Mouse (Mus musculus): Measurements from ENCODE around the gene Zfpm1.
A peak's percentile ranks its signal among the peaks of the same experiment; 100 is the strongest.

The Zfpm1 gene

GRCm38 (mm10) chr8:122282035-122282358, at the start of gene Zfpm1:
Gene Zfpm1, plus strand, starts transcription at chr8:122282141.
- no peak for DNase-seq (ENCODE audit: low read depth)

GRCm38 (mm10) chr8:122234055-122234454, 47.9 kb upstream of the Zfpm1 start:
- DNase-seq (ENCODE audit: low read depth), result no peak

GRCm38 (mm10) chr8:122236521-122236920, 45.4 kb upstream of the Zfpm1 start:
- DNase-seq (ENCODE audit: low read depth), result no peak

GRCm38 (mm10) chr8:122238225-122238624, 43.7 kb upstream of the Zfpm1 start:
- DNase-seq (ENCODE audit: low read depth), result no peak

GRCm38 (mm10) chr8:122238731-122239130, 43.2 kb upstream of the Zfpm1 start:
- DNase-seq (ENCODE audit: low read depth), result no peak

- DNase-seq (ENCODE audit: low read depth), result no peak
These were observed 41.5 kb upstream of the Zfpm1 start for GRCm38 (mm10) chr8:122240241-122241026.

- DNase-seq (ENCODE audit: low read depth), result no peak
These were observed 38.6 kb upstream of the Zfpm1 start for GRCm38 (mm10) chr8:122243310-122243709.

- no peak for DNase-seq (ENCODE audit: low read depth)
These were observed 36.8 kb upstream of the Zfpm1 start for GRCm38 (mm10) chr8:122245161-122245560.

GRCm38 (mm10) chr8:122246257-122247211, 35.4 kb upstream of the Zfpm1 start:
- DNase-seq (ENCODE audit: low read depth), result no peak

- DNase-seq (ENCODE audit: low read depth), result no peak
These were observed 30.2 kb upstream of the Zfpm1 start for GRCm38 (mm10) chr8:122251739-122252138.

- DNase-seq (ENCODE audit: low read depth), result no peak
These were observed 29.6 kb upstream of the Zfpm1 start for GRCm38 (mm10) chr8:122252366-122252765.

GRCm38 (mm10) chr8:122259351-122259750, 22.6 kb upstream of the Zfpm1 start:
- peak; percentile 73 for DNase-seq (ENCODE audit: low read depth)

- no peak for DNase-seq (ENCODE audit: low read depth)
These were observed 21.2 kb upstream of the Zfpm1 start for GRCm38 (mm10) chr8:122260755-122261154.

- DNase-seq (ENCODE audit: low read depth), result no peak
These were observed 19.1 kb upstream of the Zfpm1 start for GRCm38 (mm10) chr8:122262835-122263234.

GRCm38 (mm10) chr8:122264243-122264642, 17.7 kb upstream of the Zfpm1 start:
- DNase-seq (ENCODE audit: low read depth), result no peak

- no peak for DNase-seq (ENCODE audit: low read depth)
These were observed 16.4 kb upstream of the Zfpm1 start for GRCm38 (mm10) chr8:122265522-122265921.

- no peak for DNase-seq (ENCODE audit: low read depth)
These were observed 15.1 kb upstream of the Zfpm1 start for GRCm38 (mm10) chr8:122266867-122267266.

GRCm38 (mm10) chr8:122268861-122269260, 13.1 kb upstream of the Zfpm1 start:
- DNase-seq (ENCODE audit: low read depth), result no peak

- peak; percentile 85 for DNase-seq (ENCODE audit: low read depth)
These were observed 12.5 kb upstream of the Zfpm1 start for GRCm38 (mm10) chr8:122269404-122269803.

- no peak for DNase-seq (ENCODE audit: low read depth)
These were observed 11.4 kb upstream of the Zfpm1 start for GRCm38 (mm10) chr8:122270555-122270954.

GRCm38 (mm10) chr8:122273152-122273551, 8.8 kb upstream of the Zfpm1 start:
- peak; percentile 91 for DNase-seq (ENCODE audit: low read depth)

- no peak for DNase-seq (ENCODE audit: low read depth)
These were observed 8.1 kb upstream of the Zfpm1 start for GRCm38 (mm10) chr8:122273826-122274225.

All from naive thymus-derived CD4-positive, alpha-beta T cell, adult 2 months (primary cell).